ENCODE assay signal across 22 mouse cellular contexts in genomic region chr5:46992557-46992956, GRCm38 (mm10).
DNase-seq lines count a peak whose midpoint lies in the region; ATAC-seq and TF ChIP-seq lines count a peak whose summit lies in the region.
"Had no signal": no experiment of that assay in that cellular context is flagged by ENCODE, and none has a peak within 500 bp of the region (broad histone marks: within the 10 kb centered on the region; RNA-seq: fewer than 3 reads in every experiment).

No protein-coding gene starts in this region.

- no peak overlapping the region for H3K9ac ChIP-seq in hindbrain, postnatal 0 days (replicated peaks; ENCODE audit: low read length)
- H3K9ac ChIP-seq in hindbrain, embryonic 11.5 days (ENCODE audit: low read depth, low read length): no peak overlapping the region
- no peak overlapping the region for H3K9ac ChIP-seq in midbrain, embryonic 14.5 days (replicated peaks; ENCODE audit: low read length)
- H3K9ac ChIP-seq: embryonic facial prominence, embryonic 15.5 days; heart, embryonic 13.5 days; hindbrain, embryonic 12.5 days had no signal

- no peak overlapping the region for H3K4me3 ChIP-seq in hindbrain, postnatal 0 days (ENCODE audit: low read length)
- no peak overlapping the region for H3K4me3 ChIP-seq in hindbrain, embryonic 11.5 days (ENCODE audit: low read depth, low read length)
- no peak overlapping the region for H3K4me3 ChIP-seq in midbrain, embryonic 14.5 days (replicated peaks; ENCODE audit: low read depth, low read length)
- H3K4me3 ChIP-seq: embryonic facial prominence, embryonic 15.5 days; erythroblast, embryonic 14.5 days; forebrain, embryonic 10.5 days; heart, embryonic 13.5 days; hindbrain, embryonic 12.5 days had no signal

- H3K27ac ChIP-seq in hindbrain, postnatal 0 days: no peak overlapping the region
- H3K27ac ChIP-seq in hindbrain, embryonic 11.5 days (ENCODE audit: low read depth, low read length): no peak overlapping the region
- H3K27ac ChIP-seq in midbrain, embryonic 14.5 days (replicated peaks; ENCODE audit: low read depth, low read length): no peak overlapping the region
- H3K27ac ChIP-seq: embryonic facial prominence, embryonic 15.5 days; forebrain, embryonic 10.5 days; heart, embryonic 13.5 days; hindbrain, embryonic 12.5 days had no signal

- H3K36me3 ChIP-seq in hindbrain, postnatal 0 days (ENCODE audit: insufficient read depth, low read length): no peaks in the 10 kb centered on the region
- no peaks in the 10 kb centered on the region for H3K36me3 ChIP-seq in hindbrain, embryonic 11.5 days (ENCODE audit: control insufficient read depth, insufficient read depth, low read length)
- no peaks in the 10 kb centered on the region for H3K36me3 ChIP-seq in midbrain, embryonic 14.5 days (ENCODE audit: control insufficient read depth, insufficient read depth, low read length)
- H3K36me3 ChIP-seq: embryonic facial prominence, embryonic 15.5 days; forebrain, embryonic 10.5 days; heart, embryonic 13.5 days; hindbrain, embryonic 12.5 days had no signal

- no peaks in the 10 kb centered on the region for H3K4me1 ChIP-seq in hindbrain, postnatal 0 days (ENCODE audit: insufficient read depth, low read length)
- no peaks in the 10 kb centered on the region for H3K4me1 ChIP-seq in hindbrain, embryonic 11.5 days (replicated peaks; ENCODE audit: control insufficient read depth, insufficient read depth, low read length)
- no peaks in the 10 kb centered on the region for H3K4me1 ChIP-seq in midbrain, embryonic 14.5 days (ENCODE audit: control insufficient read depth, insufficient read depth, low read length)
- H3K4me1 ChIP-seq: embryonic facial prominence, embryonic 15.5 days; forebrain, embryonic 10.5 days; heart, embryonic 13.5 days; hindbrain, embryonic 12.5 days had no signal

- H3K27me3 ChIP-seq in hindbrain, postnatal 0 days (ENCODE audit: insufficient read depth, low read length): no peaks in the 10 kb centered on the region
- H3K27me3 ChIP-seq in hindbrain, embryonic 11.5 days (ENCODE audit: control insufficient read depth, insufficient read depth, low read length): no peaks in the 10 kb centered on the region
- H3K27me3 ChIP-seq in midbrain, embryonic 14.5 days (ENCODE audit: control insufficient read depth, insufficient read depth, low read length): no peaks in the 10 kb centered on the region
- H3K27me3 ChIP-seq: embryonic facial prominence, embryonic 15.5 days; heart, embryonic 13.5 days; hindbrain, embryonic 12.5 days had no signal

- 80% methylated on average over 4 of the region's 4 CpGs for WGBS in hindbrain, postnatal 0 days
- 90% methylated on average over 4 of the region's 4 CpGs for WGBS in hindbrain, embryonic 11.5 days
- 92% methylated on average over 4 of the region's 4 CpGs for WGBS in midbrain, embryonic 14.5 days

- no peak for TF ChIP-seq CTCF in hindbrain, postnatal 0 days (IDR thresholded peaks at IDR 0.05; ENCODE audit: low read depth)

- no peaks in the 10 kb centered on the region for H3K9me3 ChIP-seq in hindbrain, postnatal 0 days (ENCODE audit: low read length)
- H3K9me3 ChIP-seq in hindbrain, embryonic 11.5 days (ENCODE audit: control insufficient read depth, low read length): no peaks in the 10 kb centered on the region
- no peaks in the 10 kb centered on the region for H3K9me3 ChIP-seq in midbrain, embryonic 14.5 days (ENCODE audit: control insufficient read depth, low read length)
- H3K9me3 ChIP-seq: embryonic facial prominence, embryonic 15.5 days; forebrain, embryonic 10.5 days; heart, embryonic 13.5 days; hindbrain, embryonic 12.5 days had no signal

- ATAC-seq in hindbrain, postnatal 0 days: no peak
- ATAC-seq in hindbrain, embryonic 11.5 days (ENCODE audit: low FRiP score): no peak
- ATAC-seq in midbrain, embryonic 14.5 days (ENCODE audit: low FRiP score, low TSS enrichment): no peak
- ATAC-seq: activated CD4-positive, CD25-positive, alpha-beta regulatory T cell, adult 4 months; forebrain, embryonic 14.5 days; Patski had no signal

- H3K4me2 ChIP-seq in hindbrain, postnatal 0 days (ENCODE audit: low read depth, low read length): no peak overlapping the region
- no peak overlapping the region for H3K4me2 ChIP-seq in hindbrain, embryonic 11.5 days (replicated peaks; ENCODE audit: low read depth, low read length)
- H3K4me2 ChIP-seq in midbrain, embryonic 14.5 days (ENCODE audit: low read length): no peak overlapping the region
- H3K4me2 ChIP-seq: embryonic facial prominence, embryonic 15.5 days; heart, embryonic 13.5 days; hindbrain, embryonic 12.5 days had no signal

- DNase-seq in hindbrain, postnatal 0 days (ENCODE audit: low spot score): peak; percentile 40
- DNase-seq in hindbrain, embryonic 11.5 days (ENCODE audit: low spot score): no peak
- peak; percentile 6 for DNase-seq in brain, adult 2 months (ENCODE audit: low read depth, low spot score)
- DNase-seq in lung, postnatal 10 days: peak; percentile 27
- peak; percentile 58 for DNase-seq in yolk sac, embryonic 10.5 days (ENCODE audit: low spot score)
- no peak for DNase-seq in spleen, postnatal 4 days (ENCODE audit: low spot score in 2 of 2)
- DNase-seq in midbrain, embryonic 14.5 days: no peak
- DNase-seq: adrenal gland, postnatal 14 days; cerebellum, adult 18-20 months; cerebellum, adult 9-11 months; embryo, embryonic 11 days; gastrocnemius, postnatal 36 days; heart, adult 11 months; heart, postnatal 36 days had no signal

Comparison
In these comparisons a context has a peak if more than half of its experiments do, and no peak if none do; other contexts are left out.
1. DNase-seq: peak in hindbrain, postnatal 0 days (single experiment), brain, adult 2 months (single experiment), lung, postnatal 10 days (single experiment) and yolk sac, embryonic 10.5 days (single experiment); none in hindbrain, embryonic 11.5 days (single experiment), spleen, postnatal 4 days (0 of 2) and midbrain, embryonic 14.5 days (single experiment).